Mouse (Mus musculus) splenic B cell, adult 2 months (primary cell): ENCODE measurements around the gene Pyurf.

Experiments used
- DNase-seq: peaks from one replicate; pipeline ENCODE4 v3.0.0-alpha.2; 2011; ENCODE audit warnings: low read depth, low spot score
- H3K27me3 ChIP-seq: 2 replicates; pipeline ENCODE4 v1.6.1; 2012; ENCODE audit warnings: mild to moderate bottlenecking, low read length, moderate library complexity, mixed read lengths; ENCODE audit not compliant: control insufficient read depth, poor library complexity, insufficient read depth, severe bottlenecking
- H3K36me3 ChIP-seq: 2 replicates; pipeline ENCODE4 v1.6.1; 2012; ENCODE audit warnings: mild to moderate bottlenecking, low read length, moderate library complexity, mixed read lengths; ENCODE audit not compliant: control insufficient read depth, poor library complexity, insufficient read depth, severe bottlenecking

Pyurf gene

DNA sequence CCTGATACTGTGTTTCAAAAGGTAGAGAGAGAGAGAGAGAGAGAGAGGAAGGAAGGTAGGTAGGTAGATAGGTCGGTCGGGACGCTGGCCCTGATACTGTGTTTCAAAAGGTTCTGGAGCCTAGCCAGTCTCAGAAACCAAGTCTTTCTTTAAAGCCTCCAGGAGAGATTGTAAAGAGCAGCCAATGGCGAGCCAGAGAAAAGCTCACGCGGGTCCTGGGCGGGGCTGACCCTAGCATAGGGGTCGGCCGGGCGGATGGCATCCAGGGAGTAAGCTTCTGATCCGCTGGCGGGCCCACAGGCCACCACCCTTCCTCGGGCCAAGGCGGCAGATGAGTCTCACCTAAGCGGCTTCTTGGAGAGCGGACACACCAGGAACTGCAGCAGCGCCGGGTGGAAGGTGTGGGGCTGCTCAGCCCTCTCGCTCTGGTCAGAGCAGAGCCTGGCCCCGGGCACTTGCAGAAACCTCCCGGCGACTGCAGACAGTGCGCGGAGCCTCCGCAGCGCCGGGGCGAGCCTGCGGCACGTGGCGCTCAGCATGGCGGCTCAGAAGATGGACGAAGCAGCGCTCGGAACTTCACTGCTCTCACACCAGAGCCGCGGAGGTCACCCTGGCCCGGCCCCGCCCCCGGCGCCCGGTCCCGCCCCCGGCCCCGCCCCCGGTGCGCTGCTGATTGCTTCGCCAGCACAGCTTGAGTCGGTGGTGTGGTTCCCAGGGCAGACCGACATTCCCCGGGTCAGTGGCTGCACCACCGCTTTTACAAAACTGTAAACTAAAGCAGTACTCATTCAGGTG, at the start of gene Pyurf:
Pyurf (minus strand) TSS at position 612 of the 795 bp plus-strand sequence.
- DNase-seq = peak; percentile 85
- H3K36me3 ChIP-seq = no peaks in the 10 kb centered on the region; the same call in 1 of the 2 replicates
- H3K27me3 ChIP-seq = no peaks in the 10 kb centered on the region

DNA sequence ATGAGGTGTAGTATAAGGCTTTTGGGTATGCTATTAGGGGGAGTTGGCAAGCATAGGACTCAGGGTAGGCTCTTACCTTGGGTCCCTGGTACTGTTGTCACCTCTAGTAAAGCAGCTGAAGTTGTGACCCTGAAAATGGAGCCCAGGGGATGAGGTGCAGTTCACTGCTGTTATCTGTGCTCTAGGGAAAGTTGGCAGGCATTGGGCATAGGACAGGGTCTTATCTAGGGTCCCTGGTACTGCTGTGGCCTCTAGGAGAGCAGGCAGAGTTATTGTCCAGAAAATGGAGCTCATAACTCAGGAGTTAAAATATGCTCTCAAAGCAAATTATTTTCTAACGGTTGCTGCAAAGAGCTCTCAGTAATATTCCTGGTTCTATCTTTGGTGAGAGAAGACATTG, 29.5 kb upstream of the Pyurf start:
- peaks cover 3% of the 10 kb centered on the region; the same call in 1 of the 2 replicates for H3K36me3 ChIP-seq
- no peaks in the 10 kb centered on the region for H3K27me3 ChIP-seq
- DNase-seq = no peak

- peak; percentile 37 for DNase-seq
- no peaks in the 10 kb centered on the region for H3K27me3 ChIP-seq
- no peaks in the 10 kb centered on the region for H3K36me3 ChIP-seq
Observed at GRCm38 (mm10) chr6:57711726-57712125, 19.8 kb upstream of the Pyurf start.

DNA sequence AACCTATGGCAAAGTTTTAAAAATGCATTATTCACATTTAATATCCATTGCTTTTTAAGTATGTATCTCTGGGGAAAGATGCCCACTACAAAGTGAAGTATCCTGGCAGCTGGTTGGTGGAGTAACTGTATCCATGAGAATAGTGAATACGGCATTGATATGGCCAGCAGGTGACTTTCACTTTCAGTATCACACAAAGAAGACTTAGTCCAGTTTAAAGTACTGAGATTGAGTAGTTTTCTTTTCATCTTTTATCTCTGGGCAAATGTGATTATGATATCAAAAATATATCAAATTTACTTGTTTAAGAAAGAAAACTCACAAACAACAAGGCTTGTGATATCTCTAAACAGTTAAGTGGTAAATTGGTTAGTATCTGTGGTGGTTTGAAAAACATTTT, 14.8 kb upstream of the Pyurf start:
- no peaks in the 10 kb centered on the region for H3K27me3 ChIP-seq
- H3K36me3 ChIP-seq = no peaks in the 10 kb centered on the region
- peak; percentile 55 for DNase-seq

GRCm38 (mm10) chr6:57703703-57704102, 11.8 kb upstream of the Pyurf start:
- DNase-seq = no peak
- no peaks in the 10 kb centered on the region for H3K36me3 ChIP-seq
- no peaks in the 10 kb centered on the region for H3K27me3 ChIP-seq

- no peaks in the 10 kb centered on the region for H3K36me3 ChIP-seq
- DNase-seq = peak; percentile 97
Observed at GRCm38 (mm10) chr6:57702743-57703499, 11.0 kb upstream of the Pyurf start.

GRCm38 (mm10) chr6:57702376-57702742, 10.5 kb upstream of the Pyurf start, which contains the start of gene Lancl2:
Gene Lancl2 (plus strand): TSS chr6:57702540.
- Histone ChIP-seq H3K36me3 (no peaks in the 10 kb centered on the region), H3K27me3 (no peaks in the 10 kb centered on the region)
- DNase-seq = no peak

More at GRCm38 (mm10) chr6:57702743-57703499, 11.0 kb upstream of the Pyurf start:
- no peaks in the 10 kb centered on the region for H3K27me3 ChIP-seq

GRCm38 (mm10) chr6:57701686-57702085, 9.8 kb upstream of the Pyurf start:
- H3K36me3 ChIP-seq = no peaks in the 10 kb centered on the region
- no peaks in the 10 kb centered on the region for H3K27me3 ChIP-seq
- DNase-seq = no peak

GRCm38 (mm10) chr6:57693116-57693515, 1.2 kb upstream of the Pyurf start:
- Histone ChIP-seq H3K36me3 (no peaks in the 10 kb centered on the region), H3K27me3 (no peaks in the 10 kb centered on the region)
- no peak for DNase-seq

DNA sequence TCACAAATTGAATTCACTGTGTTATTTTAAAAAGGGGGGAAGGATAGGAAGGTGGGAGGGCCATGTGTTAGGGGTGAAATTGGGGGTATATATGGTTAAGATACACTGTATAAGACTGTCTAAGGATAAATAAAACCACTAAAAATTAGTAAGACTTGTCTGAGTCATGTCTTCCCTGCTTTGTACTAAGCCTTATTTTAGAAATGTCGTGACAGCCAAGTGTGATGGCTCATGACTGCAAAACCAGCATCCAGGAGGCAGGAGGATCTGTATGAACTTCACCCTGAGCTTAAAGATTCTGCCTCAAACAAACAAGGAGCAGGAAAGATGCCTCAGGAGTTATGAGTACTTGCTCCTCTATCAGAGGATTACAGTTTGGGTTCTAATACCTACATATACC, 7.7 kb downstream of the Pyurf start:
- Histone ChIP-seq H3K27me3 (no peaks in the 10 kb centered on the region), H3K36me3 (no peaks in the 10 kb centered on the region; the same call in 1 of the 2 replicates)
- DNase-seq = no peak

- 0 out of 2 replicates have a peak, but pooled peaks cover 2% of the 10 kb centered on the region for H3K36me3 ChIP-seq
- DNase-seq = no peak
- H3K27me3 ChIP-seq = no peaks in the 10 kb centered on the region
Observed at GRCm38 (mm10) chr6:57661295-57661694, 30.6 kb downstream of the Pyurf start.

DNA sequence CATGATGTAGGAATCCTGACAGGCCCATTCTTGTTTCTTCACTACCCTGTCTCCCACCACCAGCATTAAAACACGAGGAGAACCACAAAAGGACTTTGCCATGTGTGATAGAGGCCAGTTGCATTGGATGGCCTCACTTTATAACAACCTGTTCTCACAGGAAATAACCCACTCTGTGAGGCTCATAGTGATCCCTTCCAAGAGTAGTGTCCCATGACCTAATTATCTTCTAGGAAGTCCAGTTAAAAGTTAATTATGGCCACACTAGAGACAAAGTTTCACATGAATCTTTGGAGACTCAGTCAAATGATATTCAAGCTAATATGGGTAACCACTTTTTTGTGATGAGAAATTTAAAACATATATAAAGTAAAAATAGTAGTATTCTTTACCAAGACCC, 44.6 kb downstream of the Pyurf start:
- Histone ChIP-seq H3K27me3 (no peaks in the 10 kb centered on the region), H3K36me3 (peaks cover 2% of the 10 kb centered on the region; the same call in 1 of the 2 replicates)
- no peak for DNase-seq

DNA sequence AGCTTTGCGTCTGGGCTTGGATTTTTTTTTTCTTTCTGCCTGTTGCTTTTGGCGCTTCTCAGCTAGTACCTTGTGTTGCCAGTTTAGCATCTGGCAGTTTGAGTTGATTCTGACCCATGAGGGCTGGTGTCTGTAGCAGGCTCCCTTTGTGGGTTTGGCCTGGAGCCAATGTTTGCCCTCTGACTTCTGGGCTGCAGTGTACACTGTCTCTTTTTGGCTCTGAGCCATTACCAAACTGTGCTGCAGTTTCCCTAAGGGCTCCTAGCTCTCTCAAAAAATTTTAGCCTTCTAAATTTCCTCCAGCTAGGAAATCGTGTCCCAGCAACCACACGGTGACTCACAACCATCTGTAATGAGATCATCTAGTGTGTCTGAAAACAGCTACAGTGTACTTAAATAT, 50.1 kb downstream of the Pyurf start:
- H3K27me3 ChIP-seq = no peaks in the 10 kb centered on the region
- peak; percentile 15 for DNase-seq
- H3K36me3 ChIP-seq = no peaks in the 10 kb centered on the region

DNA sequence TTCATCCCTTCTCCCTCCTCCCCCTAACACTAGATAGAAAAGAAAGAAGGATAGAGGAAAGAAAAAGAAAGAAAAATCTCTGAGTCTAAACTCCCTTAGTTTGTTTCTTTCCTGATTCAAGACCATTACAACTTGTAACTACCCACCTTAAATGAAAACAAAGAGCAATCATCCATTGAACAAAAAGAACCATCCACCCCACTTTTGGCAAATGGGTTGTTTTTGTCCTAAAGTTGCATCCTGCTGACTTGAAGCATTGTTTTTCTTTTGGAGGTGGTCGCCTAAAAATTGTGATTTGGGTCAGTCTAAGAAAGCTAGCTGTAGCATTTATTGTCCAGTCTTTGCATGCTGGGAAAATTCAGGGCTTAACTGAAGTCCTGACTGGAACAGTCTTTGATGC, 52.3 kb downstream of the Pyurf start:
- DNase-seq = no peak
- Histone ChIP-seq H3K27me3 (no peaks in the 10 kb centered on the region), H3K36me3 (no peaks in the 10 kb centered on the region)
